Mouse (Mus musculus) MEL (cell line): ENCODE results near the gene Actl6a.

Source experiments
- CTCF ChIP-seq, 3 experiments: IDR thresholded peaks in 2 of 3; conservative IDR thresholded peaks in 1 of 3; 2 replicates each; pipeline ENCODE4 v1.5.1; 2011 to 2012; ENCODE audit warnings: low read length in 3 of 3, low read depth in 2 of 3, mild to moderate bottlenecking in 2 of 3, improper control_type of control experiment in 1 of 3, inconsistent platforms in 1 of 3, mixed read lengths in 1 of 3, moderate library complexity in 1 of 3; ENCODE audit not compliant: control insufficient read depth in 1 of 3, insufficient read depth in 1 of 3, poor library complexity in 1 of 3, severe bottlenecking in 1 of 3
- GABPA ChIP-seq: IDR thresholded peaks from 2 replicates; pipeline ENCODE4 v1.6.1; 2012; ENCODE audit warnings: low read depth, mild to moderate bottlenecking, inconsistent platforms, low read length, improper control_type of control experiment, moderate library complexity
- HCFC1 ChIP-seq: IDR thresholded peaks from 2 replicates; pipeline ENCODE4 v1.6.1; 2012; ENCODE audit warnings: low read depth, mild to moderate bottlenecking, inconsistent platforms, low read length, improper control_type of control experiment, moderate library complexity
- RCOR1 ChIP-seq: IDR thresholded peaks from 2 replicates; pipeline ENCODE4 v1.6.1; 2012; ENCODE audit warnings: low read depth, mild to moderate bottlenecking, inconsistent platforms, low read length, improper control_type of control experiment
- USF1 ChIP-seq: IDR thresholded peaks from 2 replicates; pipeline ENCODE4 v1.6.1; 2014; ENCODE audit warnings: low read depth, mild to moderate bottlenecking, inconsistent platforms, low read length, improper control_type of control experiment, moderate library complexity
- USF2 ChIP-seq, 2 experiments: IDR thresholded peaks; 2 replicates each; pipeline ENCODE4 v1.6.1; 2011 to 2012; ENCODE audit warnings: improper control_type of control experiment in 2 of 2, low read length in 2 of 2, borderline replicate concordance in 1 of 2, inconsistent platforms in 1 of 2, low read depth in 1 of 2, mild to moderate bottlenecking in 1 of 2; ENCODE audit not compliant: insufficient read depth in 1 of 2

DNA sequence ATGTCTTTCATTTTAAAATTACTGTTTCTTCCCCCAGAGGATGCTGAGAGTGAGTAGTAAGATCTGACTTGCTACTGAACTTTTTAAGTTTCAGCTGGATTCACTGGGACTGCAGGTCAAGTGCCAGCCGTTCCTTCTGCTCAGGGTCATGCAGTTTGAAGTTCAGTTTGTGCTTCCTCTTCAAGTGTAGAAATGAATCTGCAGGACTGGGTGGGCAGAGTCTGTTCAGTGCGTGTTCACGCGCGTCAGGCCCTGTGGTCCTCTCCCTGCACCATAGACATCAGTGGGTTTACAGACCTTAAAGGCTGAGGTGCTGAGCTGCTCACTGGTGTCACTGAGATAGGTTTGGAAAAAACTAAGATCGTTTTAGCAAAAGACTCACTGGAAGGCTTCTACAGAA is 38.9 kb downstream of the Actl6a start:
- TF ChIP-seq HCFC1 (no peak), USF1 (no peak), GABPA (no peak), USF2 (IDR thresholded peaks at IDR 0.05; ENCODE audit: borderline replicate concordance in 1 of 2, insufficient read depth in 1 of 2, low read depth in 1 of 2, low read length in 2 of 2) (no peak), CTCF (IDR thresholded peaks at IDR 0.05 in 2 of 3, conservative IDR thresholded peaks at IDR 0.05 in 1 of 3; ENCODE audit: control insufficient read depth in 1 of 3, insufficient read depth in 1 of 3, low read depth in 2 of 3, low read length in 3 of 3, poor library complexity in 1 of 3, severe bottlenecking in 1 of 3) (no peak), RCOR1 (no peak)
